Mouse (Mus musculus) small intestine, adult 2 months (tissue): ENCODE measurements around the gene Iqcn. TPM values are rescaled to one million over a fixed set of nuclear protein-coding genes. Genes with fewer than 3 reads are reported as not detected.

Source experiments
- H3K27ac ChIP-seq: fragments of 200-500 bp; 2 replicates; pipeline ENCODE4 v1.5.1; 2012; ENCODE audit warnings: low read depth, low read length, control low read depth, inconsistent platforms; ENCODE audit not compliant: insufficient read depth
- H3K27me3 ChIP-seq: fragments of 200-500 bp; 2 replicates; pipeline ENCODE4 v1.6.1; 2012; ENCODE audit warnings: mild to moderate bottlenecking, moderate library complexity, low read length, inconsistent platforms; ENCODE audit not compliant: control insufficient read depth, insufficient read depth
- H3K36me3 ChIP-seq: fragments of 200-500 bp; 2 replicates; pipeline ENCODE4 v1.6.1; 2012; ENCODE audit warnings: mild to moderate bottlenecking, low read length, control low read depth, inconsistent platforms; ENCODE audit not compliant: control insufficient read depth, insufficient read depth
- H3K4me1 ChIP-seq: fragments of 200-500 bp; 2 replicates; pipeline ENCODE4 v1.6.1; 2012; ENCODE audit warnings: low read length, inconsistent platforms, mixed read lengths; ENCODE audit not compliant: control insufficient read depth, insufficient read depth, insufficient read length
- H3K4me3 ChIP-seq: fragments of 200-500 bp; 2 replicates; pipeline ENCODE4 v1.5.1; 2012; ENCODE audit warnings: low read depth, mild to moderate bottlenecking, control low read depth, inconsistent platforms, low read length, moderate library complexity
- CTCF ChIP-seq: fragments of 200-500 bp; IDR thresholded peaks from 2 replicates; pipeline ENCODE4 v1.5.1; 2012; ENCODE audit warnings: low read depth, mild to moderate bottlenecking, control low read depth, inconsistent platforms, low read length, moderate library complexity, mixed read lengths; ENCODE audit not compliant: insufficient replicate concordance, insufficient read length; ENCODE audit errors: extremely low read depth
- POLR2A ChIP-seq: fragments of 200-500 bp; IDR thresholded peaks from 2 replicates; pipeline ENCODE4 v1.6.1; 2012; ENCODE audit warnings: low read depth, mild to moderate bottlenecking, control low read depth, inconsistent platforms, low read length, moderate library complexity
- WGBS: fragments of 180-500 bp; shearing (Covaris S2); methylation state at CpG from one replicate; pipeline ENCODE4 v1.1.7; 2018; 5-methylcytosine and 5-hydroxymethylcytosine counted together
- polyA plus RNA-seq: library from polyadenylated mRNA; depleted of rRNA; stranded (reverse); fragments of >200 nt; gene quantifications from 2 replicates; pipeline ENCODE4 v1.2.3, GENCODE M21; 2012

Gene Iqcn
- polyA plus RNA-seq, 1 experiment = 0.03 TPM

DNA sequence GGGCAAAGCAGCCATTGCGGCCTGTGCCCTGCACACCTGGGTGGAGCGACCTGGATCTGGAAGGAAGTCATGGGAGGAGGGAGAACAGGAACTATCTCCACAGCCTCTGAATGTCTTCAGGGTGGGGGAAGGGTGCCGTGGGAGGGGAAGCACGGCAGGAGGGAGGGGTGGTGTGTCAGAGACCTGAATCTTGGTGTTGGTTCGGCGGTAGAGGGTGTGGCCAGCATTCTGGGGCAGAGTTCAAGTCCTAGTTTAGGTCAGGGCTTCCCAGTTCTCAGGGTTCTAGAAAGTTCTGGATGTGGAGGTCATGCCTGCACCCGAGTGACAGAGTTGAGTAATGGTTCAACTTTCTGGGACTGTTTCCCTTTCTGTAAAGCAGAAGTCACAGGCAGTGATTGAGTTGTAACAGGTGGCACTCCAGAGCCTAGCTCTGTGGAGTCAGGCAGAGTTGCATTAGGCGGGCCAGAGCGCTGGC lies 16.6 kb downstream of the Iqcn start:
- 22% methylated on average over 9 of the region's 9 CpGs for WGBS
- peak overlapping the region; percentile 81 for H3K27ac ChIP-seq
- H3K27me3 ChIP-seq = no peaks in the 10 kb centered on the region
- H3K4me1 ChIP-seq = peaks cover 6% of the 10 kb centered on the region
- H3K36me3 ChIP-seq = no peaks in the 10 kb centered on the region
- TF ChIP-seq CTCF (no peak), POLR2A (no peak)
- H3K4me3 ChIP-seq = peak overlapping the region; percentile 1; the same call in 1 of the 2 replicates

DNA sequence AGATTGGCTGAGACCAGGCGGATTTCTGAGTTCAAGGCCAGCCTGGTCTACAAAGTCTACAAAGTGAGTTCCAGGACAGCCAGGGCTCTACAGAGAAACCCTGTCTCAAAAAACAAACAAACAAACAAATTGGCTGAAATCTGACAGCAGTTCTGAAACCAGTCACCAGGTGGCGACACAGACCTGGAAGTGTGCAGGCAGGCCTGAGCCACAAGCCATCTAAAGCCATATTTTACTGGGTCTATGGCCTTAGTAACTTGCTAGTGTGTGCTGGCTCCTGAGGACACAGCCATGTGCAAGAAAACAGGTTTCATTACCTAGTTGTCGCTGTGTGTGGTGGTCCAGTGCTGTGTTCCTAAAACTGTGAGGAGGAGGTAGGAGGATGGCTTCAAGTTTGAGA lies 17.5 kb downstream of the Iqcn start:
- WGBS = 6% methylated on average over 3 of the region's 3 CpGs
- Histone ChIP-seq H3K27ac (no peak overlapping the region), H3K27me3 (no peaks in the 10 kb centered on the region), H3K36me3 (no peaks in the 10 kb centered on the region), H3K4me3 (no peak overlapping the region), H3K4me1 (peaks cover 6% of the 10 kb centered on the region)
- TF ChIP-seq POLR2A = no peak
- peak; percentile 83; the same call in 1 of the 2 replicates for TF ChIP-seq CTCF

- Histone ChIP-seq H3K36me3 (no peaks in the 10 kb centered on the region), H3K4me1 (peaks cover 6% of the 10 kb centered on the region), H3K27ac (no peak overlapping the region), H3K27me3 (peaks cover under 1% of the 10 kb centered on the region; the same call in 1 of the 2 replicates), H3K4me3 (no peak overlapping the region)
- no peak for TF ChIP-seq POLR2A
- no peak for TF ChIP-seq CTCF
- WGBS = 95% methylated on average over 8 of the region's 8 CpGs
Measured at GRCm38 (mm10) chr8:70721601-70722000, 18.3 kb downstream of the Iqcn start.

GRCm38 (mm10) chr8:70723486-70724210 lies 20.4 kb downstream of the Iqcn start, which contains the start of gene Pde4c:
TSS of gene Pde4c (plus strand) at chr8:70723720.
- H3K27me3 ChIP-seq = peaks cover 3% of the 10 kb centered on the region; the same call in 1 of the 2 replicates
- H3K36me3 ChIP-seq = no peaks in the 10 kb centered on the region
- no peak for TF ChIP-seq CTCF
- no peak for TF ChIP-seq POLR2A
- H3K27ac ChIP-seq = no peak within 1 kb of the TSS
- 65% methylated on average over 7 of the region's 7 CpGs for WGBS
- peaks cover 4% of the 10 kb centered on the region; the same call in 1 of the 2 replicates for H3K4me1 ChIP-seq
- no peak within 1 kb of the TSS for H3K4me3 ChIP-seq

DNA sequence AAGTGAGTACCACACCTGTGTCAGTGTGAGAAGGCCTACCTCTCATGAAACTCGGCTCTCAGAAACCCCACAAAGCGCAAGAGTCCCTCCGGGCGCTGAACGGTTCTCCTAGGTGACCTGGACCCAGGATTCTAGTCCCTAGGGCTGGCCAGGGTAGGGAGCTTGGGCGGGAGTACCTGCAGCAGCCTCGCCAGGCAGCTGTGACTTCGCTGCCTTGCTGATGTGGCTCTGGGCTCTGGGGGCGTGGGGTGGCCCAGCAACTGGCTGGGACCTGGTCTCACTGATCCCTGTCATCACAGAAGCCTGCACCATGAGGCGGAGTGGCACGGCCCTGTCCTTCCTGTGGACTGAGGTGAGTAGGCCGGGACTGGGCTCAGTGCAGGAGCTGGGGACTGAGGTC lies 21.0 kb downstream of the Iqcn start:
- no peaks in the 10 kb centered on the region for H3K36me3 ChIP-seq
- no peak overlapping the region for H3K4me3 ChIP-seq
- H3K27me3 ChIP-seq = peaks cover 3% of the 10 kb centered on the region; the same call in 1 of the 2 replicates
- no peak overlapping the region for H3K27ac ChIP-seq
- 83% methylated on average over 12 of the region's 12 CpGs for WGBS
- TF ChIP-seq CTCF = no peak
- TF ChIP-seq POLR2A = no peak
- H3K4me1 ChIP-seq = peaks cover 4% of the 10 kb centered on the region; the same call in 1 of the 2 replicates

GRCm38 (mm10) chr8:70725792-70726447 lies 22.7 kb downstream of the Iqcn start:
- 23% methylated on average over 14 of the region's 14 CpGs for WGBS
- no peak for TF ChIP-seq POLR2A
- no peak for TF ChIP-seq CTCF
- Histone ChIP-seq H3K27me3 (peaks cover 3% of the 10 kb centered on the region; the same call in 1 of the 2 replicates), H3K4me1 (peaks cover 6% of the 10 kb centered on the region; the same call in 1 of the 2 replicates), H3K27ac (no peak overlapping the region), H3K36me3 (no peaks in the 10 kb centered on the region), H3K4me3 (no peak overlapping the region)

DNA sequence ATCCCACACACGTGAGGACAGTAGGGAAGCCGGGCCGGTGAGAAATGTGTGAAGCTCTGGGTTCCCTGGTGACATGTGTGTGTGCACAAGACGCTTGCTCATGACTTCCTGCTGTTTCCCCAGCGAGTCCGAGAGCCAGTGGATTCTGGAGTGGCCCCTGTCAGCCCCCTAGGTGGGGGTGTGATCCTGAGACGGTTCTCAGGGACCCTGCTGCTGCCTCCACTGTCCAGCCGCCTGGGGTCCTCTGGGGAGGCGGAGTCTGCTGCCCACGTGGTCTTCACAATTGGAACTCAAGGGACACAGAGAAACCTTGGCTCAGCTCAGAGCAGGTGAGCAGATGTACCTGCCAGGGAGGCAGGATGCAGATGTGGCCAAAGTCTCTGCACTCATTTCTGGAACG lies 23.5 kb downstream of the Iqcn start:
- TF ChIP-seq CTCF (no peak), POLR2A (no peak)
- Histone ChIP-seq H3K36me3 (no peaks in the 10 kb centered on the region), H3K4me3 (no peak overlapping the region), H3K27ac (no peak overlapping the region), H3K4me1 (peaks cover 6% of the 10 kb centered on the region; the same call in 1 of the 2 replicates), H3K27me3 (peaks cover 3% of the 10 kb centered on the region; the same call in 1 of the 2 replicates)
- WGBS = 47% methylated on average over 11 of the region's 11 CpGs
